Mouse (Mus musculus) heart, adult 2 months (tissue): ENCODE measurements around the gene Fkbp9. TPM values are rescaled to one million over a fixed set of nuclear protein-coding genes. Genes with fewer than 3 reads are reported as not detected.

Source experiments
- DNase-seq, 2 experiments: peaks; one replicate each; pipeline ENCODE4 v3.0.0; 2021
- H3K27ac ChIP-seq: fragments of 200-600 bp; 2 replicates; pipeline ENCODE4 v1.8.1; 2022
- H3K27me3 ChIP-seq: fragments of 200-500 bp; 2 replicates; pipeline ENCODE4 v1.6.1; 2012; ENCODE audit warnings: mild to moderate bottlenecking, low read length, inconsistent platforms, mixed read lengths; ENCODE audit not compliant: control insufficient read depth, insufficient read depth
- H3K36me3 ChIP-seq: fragments of 200-500 bp; 2 replicates; pipeline ENCODE4 v1.6.1; 2012; ENCODE audit warnings: low read length, inconsistent platforms; ENCODE audit not compliant: control insufficient read depth, insufficient read depth
- H3K4me1 ChIP-seq: fragments of 200-500 bp; 2 replicates; pipeline ENCODE4 v1.6.1; 2011; ENCODE audit warnings: low read length; ENCODE audit not compliant: control insufficient read depth, insufficient read depth
- H3K4me3 ChIP-seq: fragments of 200-600 bp; 2 replicates; pipeline ENCODE4 v1.8.1; 2022
- H3K79me2 ChIP-seq: fragments of 200-500 bp; replicated peaks from 2 replicates; pipeline ENCODE4 v1.6.1; 2012; ENCODE audit warnings: mild to moderate bottlenecking, inconsistent platforms, low read length, moderate library complexity, mixed read lengths; ENCODE audit not compliant: control insufficient read depth, insufficient read depth
- H3K9ac ChIP-seq: fragments of 200-500 bp; 2 replicates; pipeline ENCODE4 v1.6.1; 2012; ENCODE audit warnings: low read depth, mild to moderate bottlenecking, control low read depth, inconsistent platforms, low read length, mixed read lengths
- CTCF ChIP-seq: fragments of 200-600 bp; IDR thresholded peaks from 2 replicates; pipeline ENCODE4 v1.8.1; 2022; ENCODE audit warnings: antibody characterized with exemption, mild to moderate bottlenecking, moderate library complexity
- EP300 ChIP-seq: fragments of 200-500 bp; IDR thresholded peaks from 2 replicates; pipeline ENCODE4 v1.6.1; 2011; ENCODE audit warnings: low read depth, low read length, control low read depth; ENCODE audit not compliant: insufficient read depth
- POLR2A ChIP-seq: fragments of 200-500 bp; IDR thresholded peaks from 2 replicates; pipeline ENCODE4 v1.6.1; 2011; ENCODE audit warnings: mild to moderate bottlenecking, low read depth, low read length, control low read depth; ENCODE audit not compliant: insufficient read depth
- WGBS: fragments of 180-500 bp; shearing (Covaris S2); methylation state at CpG from one replicate; pipeline ENCODE4 v1.1.7; 2018; 5-methylcytosine and 5-hydroxymethylcytosine counted together
- intact Hi-C: fragments of 180-260 bp; cut with DNase I; formaldehyde crosslinking; loops from one replicate; pipeline ENCODE4 v1.15.1; 2025
- polyA plus RNA-seq: library from polyadenylated mRNA; depleted of rRNA; stranded (reverse); fragments of >200 nt; gene quantifications from 2 replicates; pipeline ENCODE4 v1.2.3, GENCODE M21; 2012; rRNA removed
- total RNA-seq, 2 experiments: library from RNA; stranded (reverse); gene quantifications; 2 replicates each; pipeline ENCODE4 v1.2.3; 2021

Fkbp9 gene
- total and polyA plus RNA-seq, 3 experiments = 44.1 to 85.9 (median 84.5) TPM

GRCm38 (mm10) chr6:56923331-56923725 is 91.5 kb downstream of the Fkbp9 start:
- Histone ChIP-seq H3K27ac (peak overlapping the region; percentile 97), H3K4me3 (peak overlapping the region; percentile 85), H3K4me1 (peaks cover 6% of the 10 kb centered on the region), H3K27me3 (no peaks in the 10 kb centered on the region), H3K79me2 (peaks cover 2% of the 10 kb centered on the region; the same call in 1 of the 2 replicates), H3K9ac (peak overlapping the region; percentile 90), H3K36me3 (peaks cover 4% of the 10 kb centered on the region)
- DNase-seq = no peak
- WGBS = under 1% methylated on average over 25 of the region's 25 CpGs
- intact Hi-C loops = loop anchor here (2.0 to 10.0 kb wide), 6 partner anchors 91 to 771 kb away; partner anchors contain the start of genes Fkbp9, Herc6, Kbtbd2 and Ppm1k
- TF ChIP-seq POLR2A (no peak), EP300 (0 out of 2 replicates have a peak, but pooled peaks have one; percentile 15), CTCF (no peak)

DNA sequence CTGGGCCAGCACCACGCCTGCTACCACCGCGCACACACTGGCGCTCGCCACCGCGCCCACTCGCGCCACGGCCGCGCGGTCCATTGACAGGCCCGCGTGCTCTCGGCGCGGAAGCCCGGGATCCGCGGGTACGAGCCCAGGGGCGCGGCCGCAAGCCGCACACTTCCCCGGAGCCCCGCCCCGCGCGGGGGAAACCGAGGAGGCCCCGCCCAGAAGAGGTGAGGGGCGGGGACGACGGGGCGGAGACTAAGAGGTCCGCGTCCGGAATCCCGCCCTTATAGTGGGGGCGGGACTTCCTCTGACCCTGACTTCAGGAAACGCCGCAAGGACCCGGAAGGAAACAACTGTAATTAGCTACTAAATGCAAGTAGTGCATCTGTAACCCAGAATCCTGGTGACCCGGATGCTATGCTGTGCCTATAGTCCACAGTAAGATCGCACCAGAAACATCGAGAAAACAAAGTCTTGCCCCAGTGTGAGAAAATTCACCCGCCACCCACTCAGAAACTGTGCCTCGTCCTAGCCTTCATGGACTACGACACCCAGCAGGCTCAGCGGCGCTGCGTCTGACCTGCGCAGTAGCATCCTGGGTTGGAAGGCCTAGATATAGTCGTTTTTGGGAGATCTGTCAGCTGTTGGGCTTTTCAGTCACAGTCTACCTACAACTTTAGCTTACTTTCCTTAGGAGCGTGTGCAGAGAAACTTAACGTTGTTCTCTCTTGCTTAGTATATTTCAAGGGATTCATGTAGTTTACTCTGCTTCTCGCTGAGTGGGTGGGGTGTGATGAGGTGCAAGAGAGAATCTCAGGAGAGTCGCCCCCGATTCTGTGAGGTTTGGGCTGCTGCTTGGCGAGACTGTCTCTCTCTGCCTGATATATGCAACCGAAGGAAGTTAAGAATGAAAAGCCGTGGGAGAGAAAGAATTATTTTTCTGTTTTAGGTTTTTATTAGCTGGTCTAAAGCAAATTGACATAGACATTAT is 92.2 kb downstream of the Fkbp9 start, which contains the start of the genes Nt5c3 and Vmn1r4:
TSS of gene Nt5c3 (minus strand) at position 207 of the 982 bp plus-strand sequence.
TSS of gene Vmn1r4 (plus strand) at position 290 of the 982 bp plus-strand sequence.
- Histone ChIP-seq H3K79me2 (peaks cover 2% of the 10 kb centered on the region; the same call in 1 of the 2 replicates), H3K36me3 (peaks cover 4% of the 10 kb centered on the region), H3K27me3 (no peaks in the 10 kb centered on the region), H3K4me1 (peaks cover 6% of the 10 kb centered on the region), H3K27ac (peak within 1 kb of the TSS; percentile 97), H3K4me3 (peak within 1 kb of the TSS; percentile 85), H3K9ac (peak within 1 kb of the TSS; percentile 90)
- WGBS = 4% methylated on average over 64 of the region's 64 CpGs
- TF ChIP-seq CTCF (no peak), EP300 (0 out of 2 replicates have a peak, but pooled peaks have one; percentile 63), POLR2A (peak; percentile 78)
- peak; percentile 96 to 97 for DNase-seq
- intact Hi-C loops = loop anchor here (2.0 to 10.0 kb wide), 6 partner anchors 91 to 771 kb away; partner anchors contain the start of genes Fkbp9, Herc6, Kbtbd2 and Ppm1k

Other genes starting within 250 kb of the Fkbp9 start
- gene Lsm5, start 127.3 kb upstream of the Fkbp9 start, total RNA-seq = 10 to 100 TPM; 15.7 to 18.0 TPM
- 4.2 and 6.3 TPM in 2 replicates for gene Lsm5, start 127.3 kb upstream of the Fkbp9 start, polyA plus RNA-seq
- 1 to 10 TPM; 5.8 to 6.9 TPM for gene Avl9, start 117.2 kb upstream of the Fkbp9 start, total RNA-seq
- 2.0 and 3.2 TPM in 2 replicates for gene Avl9, start 117.2 kb upstream of the Fkbp9 start, polyA plus RNA-seq
- 10 to 100 TPM; 28.9 to 30.6 TPM for gene Kbtbd2, start 34.2 kb upstream of the Fkbp9 start, total RNA-seq
- gene Kbtbd2, start 34.2 kb upstream of the Fkbp9 start, polyA plus RNA-seq = 7.7 and 15.6 TPM in 2 replicates
- gene Nt5c3, start 91.9 kb downstream of the Fkbp9 start, total RNA-seq = 10 to 100 TPM; 62.4 to 75.5 TPM
- gene Nt5c3, start 91.9 kb downstream of the Fkbp9 start, polyA plus RNA-seq = 16.9 and 49.2 TPM in 2 replicates
- gene Vmn1r4, start 92.0 kb downstream of the Fkbp9 start, total RNA-seq = under 1 TPM in 1 of 2 experiments, not detected in 1; 0.16 TPM
- 0.06 and 0.29 TPM in 2 replicates for gene Vmn1r4, start 92.0 kb downstream of the Fkbp9 start, polyA plus RNA-seq
- gene Vmn1r5, start 138.2 kb downstream of the Fkbp9 start, total RNA-seq = not detected
- gene Vmn1r5, start 138.2 kb downstream of the Fkbp9 start, polyA plus RNA-seq = not detected in 2 replicates
- gene Vmn1r6, start 165.2 kb downstream of the Fkbp9 start, total RNA-seq = not detected
- gene Vmn1r6, start 165.2 kb downstream of the Fkbp9 start, polyA plus RNA-seq = not detected in 2 replicates
- gene Vmn1r7, start 193.3 kb downstream of the Fkbp9 start, total RNA-seq = not detected
- not detected in 2 replicates for gene Vmn1r7, start 193.3 kb downstream of the Fkbp9 start, polyA plus RNA-seq
- not detected for gene Vmn1r8, start 200.2 kb downstream of the Fkbp9 start, total RNA-seq
- not detected in 2 replicates for gene Vmn1r8, start 200.2 kb downstream of the Fkbp9 start, polyA plus RNA-seq
- gene Vmn1r9, start 234.7 kb downstream of the Fkbp9 start, total RNA-seq = not detected
- gene Vmn1r9, start 234.7 kb downstream of the Fkbp9 start, polyA plus RNA-seq = not detected in 2 replicates